Mouse (Mus musculus): Measurements from ENCODE around the gene Tmem95. TPM values are rescaled to one million over a fixed set of nuclear protein-coding genes. Genes with fewer than 3 reads are reported as not detected.

Gene Tmem95
- polyA plus RNA-seq, 1 experiment from 2014 or later, result not detected

GRCm38 (mm10) chr11:69901993-69902392 lies 24.2 kb upstream of the Tmem95 start:
- peak overlapping the region; percentile 96 for H3K9ac ChIP-seq (ENCODE audit: low read depth, low read length)
- peaks cover 14% of the 10 kb centered on the region for H3K4me1 ChIP-seq (replicated peaks; ENCODE audit: control insufficient read depth, insufficient read depth, low read length)
- DNase-seq (ENCODE audit: low spot score) (no peak), ATAC-seq (ENCODE audit: low FRiP score) (peak; percentile 34; the same call in 1 of the 2 replicates)
- peak overlapping the region; percentile 97 for H3K4me2 ChIP-seq (replicated peaks; ENCODE audit: low read depth, low read length)
- 0% methylated on average over 34 of the region's 39 CpGs for whole genome bisulfite sequencing
- peaks cover 17% of the 10 kb centered on the region for H3K36me3 ChIP-seq (ENCODE audit: control insufficient read depth, insufficient read depth, low read length)
- H3K27me3 ChIP-seq (ENCODE audit: control insufficient read depth, insufficient read depth, low read length), result no peaks in the 10 kb centered on the region
- no peaks in the 10 kb centered on the region for H3K9me3 ChIP-seq (ENCODE audit: control insufficient read depth, low read length)
- peak overlapping the region; percentile 96 for H3K27ac ChIP-seq (ENCODE audit: low read depth, low read length)
- peak overlapping the region; percentile 92 for H3K4me3 ChIP-seq (ENCODE audit: low read depth, low read length)

- peak; percentile 73 for ATAC-seq (ENCODE audit: low FRiP score)
- WGBS, result 0% methylated on average over 42 of the region's 42 CpGs
- Histone ChIP-seq H3K9me3 (ENCODE audit: control insufficient read depth, low read length) (no peaks in the 10 kb centered on the region), H3K4me1 (replicated peaks; ENCODE audit: control insufficient read depth, insufficient read depth, low read length) (peaks cover 14% of the 10 kb centered on the region), H3K4me3 (ENCODE audit: low read depth, low read length) (peak overlapping the region; percentile 92), H3K27me3 (ENCODE audit: control insufficient read depth, insufficient read depth, low read length) (no peaks in the 10 kb centered on the region), H3K9ac (ENCODE audit: low read depth, low read length) (peak overlapping the region; percentile 96), H3K27ac (ENCODE audit: low read depth, low read length) (peak overlapping the region; percentile 96), H3K36me3 (ENCODE audit: control insufficient read depth, insufficient read depth, low read length) (peaks cover 12% of the 10 kb centered on the region), H3K4me2 (replicated peaks; ENCODE audit: low read depth, low read length) (peak overlapping the region; percentile 97)
- DNase-seq (ENCODE audit: low spot score), result peak; percentile 96
Measured at GRCm38 (mm10) chr11:69901406-69901846, 23.6 kb upstream of the Tmem95 start.

- H3K27ac ChIP-seq (ENCODE audit: low read depth, low read length), result peak within 1 kb of the TSS; percentile 96
- ATAC-seq (ENCODE audit: low FRiP score) (peak; percentile 92), DNase-seq (ENCODE audit: low spot score) (peak; percentile 92)
- H3K4me3 ChIP-seq (ENCODE audit: low read depth, low read length), result peak within 1 kb of the TSS; percentile 92
- H3K36me3 ChIP-seq (ENCODE audit: control insufficient read depth, insufficient read depth, low read length), result peaks cover 6% of the 10 kb centered on the region
- no peaks in the 10 kb centered on the region for H3K9me3 ChIP-seq (ENCODE audit: control insufficient read depth, low read length)
- peak within 1 kb of the TSS; percentile 96 for H3K9ac ChIP-seq (ENCODE audit: low read depth, low read length)
- peak within 1 kb of the TSS; percentile 97 for H3K4me2 ChIP-seq (replicated peaks; ENCODE audit: low read depth, low read length)
- WGBS, result under 1% methylated on average over 38 of the region's 38 CpGs
- no peaks in the 10 kb centered on the region for H3K27me3 ChIP-seq (ENCODE audit: control insufficient read depth, insufficient read depth, low read length)
- peaks cover 14% of the 10 kb centered on the region for H3K4me1 ChIP-seq (replicated peaks; ENCODE audit: control insufficient read depth, insufficient read depth, low read length)
Measured at GRCm38 (mm10) chr11:69900471-69901405, 22.9 kb upstream of the Tmem95 start, which contains the start of the genes 2810408A11Rik and Neurl4. Gene 2810408A11Rik (minus strand): TSS chr11:69900987. Gene Neurl4 (plus strand): TSS chr11:69901072.

GRCm38 (mm10) chr11:69899870-69900269 lies 22.1 kb upstream of the Tmem95 start:
- H3K9ac ChIP-seq (ENCODE audit: low read depth, low read length), result peak overlapping the region; percentile 96
- no peaks in the 10 kb centered on the region for H3K9me3 ChIP-seq (ENCODE audit: control insufficient read depth, low read length)
- peak overlapping the region; percentile 92 for H3K4me3 ChIP-seq (ENCODE audit: low read depth, low read length)
- H3K4me2 ChIP-seq (replicated peaks; ENCODE audit: low read depth, low read length), result peak overlapping the region; percentile 97
- 0 out of 2 replicates have a peak, but pooled peaks cover 4% of the 10 kb centered on the region for H3K36me3 ChIP-seq (ENCODE audit: control insufficient read depth, insufficient read depth, low read length)
- WGBS, result 30% methylated on average over 4 of the region's 4 CpGs
- no peak overlapping the region for H3K27ac ChIP-seq (ENCODE audit: low read depth, low read length)
- ATAC-seq (ENCODE audit: low FRiP score) (no peak), DNase-seq (ENCODE audit: low spot score) (peak; percentile 39)
- H3K4me1 ChIP-seq (replicated peaks; ENCODE audit: control insufficient read depth, insufficient read depth, low read length), result peaks cover 14% of the 10 kb centered on the region
- no peaks in the 10 kb centered on the region for H3K27me3 ChIP-seq (ENCODE audit: control insufficient read depth, insufficient read depth, low read length)

GRCm38 (mm10) chr11:69895291-69895690 lies 17.5 kb upstream of the Tmem95 start, which contains the start of gene Acap1:
Gene Acap1 (minus strand): TSS chr11:69895539.
- Histone ChIP-seq H3K36me3 (ENCODE audit: control insufficient read depth, insufficient read depth, low read length) (no peaks in the 10 kb centered on the region), H3K9me3 (ENCODE audit: control insufficient read depth, low read length) (no peaks in the 10 kb centered on the region), H3K4me2 (replicated peaks; ENCODE audit: low read depth, low read length) (no peak within 1 kb of the TSS), H3K4me1 (replicated peaks; ENCODE audit: control insufficient read depth, insufficient read depth, low read length) (peaks cover 6% of the 10 kb centered on the region), H3K4me3 (ENCODE audit: low read depth, low read length) (no peak within 1 kb of the TSS), H3K9ac (ENCODE audit: low read depth, low read length) (no peak within 1 kb of the TSS), H3K27ac (ENCODE audit: low read depth, low read length) (no peak within 1 kb of the TSS), H3K27me3 (ENCODE audit: control insufficient read depth, insufficient read depth, low read length) (no peaks in the 10 kb centered on the region)
- DNase-seq (ENCODE audit: low spot score) (no peak), ATAC-seq (ENCODE audit: low FRiP score) (no peak)
- 72% methylated on average over 4 of the region's 4 CpGs for WGBS

GRCm38 (mm10) chr11:69894671-69895070 lies 16.9 kb upstream of the Tmem95 start:
- H3K27ac ChIP-seq (ENCODE audit: low read depth, low read length), result no peak overlapping the region

GRCm38 (mm10) chr11:69891482-69891881 lies 13.7 kb upstream of the Tmem95 start:
- Histone ChIP-seq H3K4me3 (ENCODE audit: low read depth, low read length) (no peak overlapping the region), H3K4me1 (replicated peaks; ENCODE audit: control insufficient read depth, insufficient read depth, low read length) (no peaks in the 10 kb centered on the region), H3K36me3 (ENCODE audit: control insufficient read depth, insufficient read depth, low read length) (no peaks in the 10 kb centered on the region), H3K4me2 (replicated peaks; ENCODE audit: low read depth, low read length) (no peak overlapping the region), H3K27me3 (ENCODE audit: control insufficient read depth, insufficient read depth, low read length) (no peaks in the 10 kb centered on the region), H3K9ac (ENCODE audit: low read depth, low read length) (no peak overlapping the region), H3K27ac (ENCODE audit: low read depth, low read length) (no peak overlapping the region), H3K9me3 (ENCODE audit: control insufficient read depth, low read length) (no peaks in the 10 kb centered on the region)
- no peak for ATAC-seq (ENCODE audit: low FRiP score)
- 80% methylated on average over 4 of the region's 4 CpGs for WGBS
- DNase-seq (ENCODE audit: low spot score), result no peak

More at GRCm38 (mm10) chr11:69894671-69895070, 16.9 kb upstream of the Tmem95 start:
- H3K36me3 ChIP-seq (ENCODE audit: control insufficient read depth, insufficient read depth, low read length), result no peaks in the 10 kb centered on the region
- H3K4me3 ChIP-seq (ENCODE audit: low read depth, low read length), result no peak overlapping the region
- H3K4me1 ChIP-seq (replicated peaks; ENCODE audit: control insufficient read depth, insufficient read depth, low read length), result peaks cover 6% of the 10 kb centered on the region
- H3K9me3 ChIP-seq (ENCODE audit: control insufficient read depth, low read length), result no peaks in the 10 kb centered on the region
- no peak overlapping the region for H3K4me2 ChIP-seq (replicated peaks; ENCODE audit: low read depth, low read length)
- H3K9ac ChIP-seq (ENCODE audit: low read depth, low read length), result no peak overlapping the region
- H3K27me3 ChIP-seq (ENCODE audit: control insufficient read depth, insufficient read depth, low read length), result no peaks in the 10 kb centered on the region
- no peak for DNase-seq (ENCODE audit: low spot score)
- 85% methylated on average over 5 of the region's 5 CpGs for WGBS
- no peak for ATAC-seq (ENCODE audit: low FRiP score)

- no peak overlapping the region for H3K4me3 ChIP-seq (ENCODE audit: low read depth, low read length)
- no peaks in the 10 kb centered on the region for H3K36me3 ChIP-seq (ENCODE audit: control insufficient read depth, insufficient read depth, low read length)
- DNase-seq (ENCODE audit: low spot score) (no peak), ATAC-seq (ENCODE audit: low FRiP score) (no peak)
- H3K9me3 ChIP-seq (ENCODE audit: control insufficient read depth, low read length), result no peaks in the 10 kb centered on the region
- H3K4me1 ChIP-seq (replicated peaks; ENCODE audit: control insufficient read depth, insufficient read depth, low read length), result no peaks in the 10 kb centered on the region
- H3K9ac ChIP-seq (ENCODE audit: low read depth, low read length), result no peak overlapping the region
- H3K27ac ChIP-seq (ENCODE audit: low read depth, low read length), result no peak overlapping the region
- H3K4me2 ChIP-seq (replicated peaks; ENCODE audit: low read depth, low read length), result no peak overlapping the region
- no peaks in the 10 kb centered on the region for H3K27me3 ChIP-seq (ENCODE audit: control insufficient read depth, insufficient read depth, low read length)
- WGBS, result 76% methylated on average over 8 of the region's 8 CpGs
Measured at GRCm38 (mm10) chr11:69886907-69887635, 9.3 kb upstream of the Tmem95 start.
